Mouse (Mus musculus) brain, embryonic 14.5 days (tissue): ENCODE data around the gene Pdxdc1. TPM values are rescaled to one million over a fixed set of nuclear protein-coding genes. Genes with fewer than 3 reads are reported as not detected.

Source experiments
- DNase-seq: peaks from one replicate; pipeline ENCODE4 v3.0.0-alpha.2; 2011; ENCODE audit warnings: low read depth
- CTCF ChIP-seq: fragments of 200-500 bp; IDR thresholded peaks from 2 replicates; pipeline ENCODE4 v1.5.1; 2012; ENCODE audit warnings: inconsistent platforms, mild to moderate bottlenecking, moderate library complexity, borderline replicate concordance; ENCODE audit not compliant: insufficient read depth, insufficient read length; ENCODE audit errors: extremely low read depth
- POLR2A ChIP-seq: fragments of 200-500 bp; IDR thresholded peaks from 2 replicates; pipeline ENCODE4 v1.6.1; 2012; ENCODE audit warnings: mild to moderate bottlenecking, inconsistent platforms, borderline replicate concordance; ENCODE audit not compliant: poor library complexity, insufficient read depth, insufficient read length, severe bottlenecking; ENCODE audit errors: extremely low read depth
- polyA plus RNA-seq: library from polyadenylated mRNA; depleted of rRNA; stranded (reverse); fragments of >200 nt; gene quantifications from 2 replicates; pipeline ENCODE4 v1.2.3, GENCODE M21; 2012

The Pdxdc1 gene
- polyA plus RNA-seq, 1 experiment = 57.9 TPM

GRCm38 (mm10) chr16:13875483-13875882, 27.4 kb downstream of the Pdxdc1 start:
- no peak for TF ChIP-seq CTCF
- no peak for TF ChIP-seq POLR2A

GRCm38 (mm10) chr16:13867910-13868514, 34.9 kb downstream of the Pdxdc1 start:
- no peak for TF ChIP-seq CTCF
- TF ChIP-seq POLR2A = no peak
- peak; percentile 37 for DNase-seq

More at GRCm38 (mm10) chr16:13875483-13875882, 27.4 kb downstream of the Pdxdc1 start:
- DNase-seq = no peak

GRCm38 (mm10) chr16:13867406-13867805, 35.5 kb downstream of the Pdxdc1 start:
- peak; percentile 40 for DNase-seq

GRCm38 (mm10) chr16:13866616-13867015, 36.3 kb downstream of the Pdxdc1 start:
- TF ChIP-seq CTCF = no peak
- TF ChIP-seq POLR2A = no peak
- DNase-seq = no peak

- TF ChIP-seq CTCF = no peak
- no peak for TF ChIP-seq POLR2A
- no peak for DNase-seq
Observed at GRCm38 (mm10) chr16:13866076-13866475, 36.9 kb downstream of the Pdxdc1 start.

- TF ChIP-seq POLR2A = no peak
- no peak for TF ChIP-seq CTCF
Observed at GRCm38 (mm10) chr16:13853886-13854285, 49.0 kb downstream of the Pdxdc1 start.

GRCm38 (mm10) chr16:13851446-13851845, 51.5 kb downstream of the Pdxdc1 start:
- no peak for DNase-seq
- no peak for TF ChIP-seq POLR2A

More at GRCm38 (mm10) chr16:13853886-13854285, 49.0 kb downstream of the Pdxdc1 start:
- DNase-seq = no peak

- no peak for TF ChIP-seq POLR2A
- TF ChIP-seq CTCF = no peak
- DNase-seq = no peak
Observed at GRCm38 (mm10) chr16:13848310-13848709, 54.6 kb downstream of the Pdxdc1 start.

GRCm38 (mm10) chr16:13846675-13847074, 56.3 kb downstream of the Pdxdc1 start:
- DNase-seq = no peak
- TF ChIP-seq CTCF (no peak), POLR2A (no peak)

GRCm38 (mm10) chr16:13845031-13845430, 57.9 kb downstream of the Pdxdc1 start:
- no peak for DNase-seq
- TF ChIP-seq POLR2A (no peak), CTCF (no peak)

- TF ChIP-seq POLR2A (no peak), CTCF (no peak)
- DNase-seq = no peak
Observed at GRCm38 (mm10) chr16:13840956-13841355, 62.0 kb downstream of the Pdxdc1 start.

- DNase-seq = no peak
Observed at GRCm38 (mm10) chr16:13840056-13840455, 62.9 kb downstream of the Pdxdc1 start.

More at GRCm38 (mm10) chr16:13840056-13840455, 62.9 kb downstream of the Pdxdc1 start:
- no peak for TF ChIP-seq POLR2A
- TF ChIP-seq CTCF = no peak
